Mouse (Mus musculus): ENCODE results near the gene Sema4g. TPM values are rescaled to one million over a fixed set of nuclear protein-coding genes. Genes with fewer than 3 reads are reported as not detected.

Sema4g gene
- polyA plus RNA-seq, 1 experiment, result 92.2 TPM

DNA sequence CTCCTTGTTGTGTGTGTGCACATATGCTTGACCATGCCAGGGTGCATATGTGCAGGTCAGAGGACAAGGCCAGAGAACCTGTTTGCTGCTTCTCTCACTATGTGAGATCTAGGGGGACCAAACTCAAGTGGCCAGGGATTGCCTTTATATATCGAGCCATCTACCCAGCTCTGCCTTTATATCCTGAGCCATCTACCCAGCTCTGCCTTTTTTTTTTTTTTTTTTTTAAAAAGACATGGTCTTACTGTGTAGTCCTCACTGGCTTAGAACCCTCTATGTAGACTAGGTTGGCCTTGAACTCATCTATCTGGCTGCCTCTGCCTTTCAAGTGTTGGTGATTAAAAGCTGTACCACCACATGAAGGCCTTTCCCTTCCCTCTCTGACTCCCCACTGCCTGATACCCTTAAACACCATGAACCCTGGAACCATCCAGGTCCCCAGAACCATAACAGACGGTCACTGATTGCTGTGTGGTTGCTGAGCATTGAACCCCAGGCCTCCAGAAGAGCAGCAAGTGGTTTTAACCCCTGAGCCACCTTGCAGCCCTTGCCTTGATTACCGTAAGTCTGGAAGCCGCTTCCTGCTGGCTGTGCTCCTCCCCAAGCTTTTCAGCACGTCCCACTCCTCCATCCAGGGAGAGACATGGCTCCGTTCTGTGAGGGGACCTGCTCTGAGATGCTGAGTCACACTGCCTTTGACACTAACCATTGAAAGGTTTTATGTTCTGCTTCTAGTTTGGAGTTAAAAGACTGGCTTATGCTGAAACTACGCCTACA is 15.0 kb downstream of the Sema4g start:
- TF ChIP-seq CTCF (conservative IDR thresholded peaks at IDR 0.05; ENCODE audit: insufficient read depth, insufficient read length, low read depth, low read length) (no peak), POLR2A (IDR thresholded peaks at IDR 0.05; ENCODE audit: low read depth, low read length) (no peak)
- Histone ChIP-seq H3K27ac (ENCODE audit: insufficient read depth, low read depth, low read length) (no peak overlapping the region), H3K4me1 (ENCODE audit: control insufficient read depth, insufficient read depth, low read length) (peaks cover 19% of the 10 kb centered on the region), H3K27me3 (replicated peaks; ENCODE audit: control insufficient read depth, insufficient read depth, low read length) (no peaks in the 10 kb centered on the region), H3K4me3 (ENCODE audit: insufficient read depth, low read depth, low read length) (no peak overlapping the region), H3K36me3 (ENCODE audit: control insufficient read depth, insufficient read depth, low read length) (no peaks in the 10 kb centered on the region)
- DNase-seq, result no peak
- 84% methylated on average over 7 of the region's 7 CpGs for whole genome bisulfite sequencing

DNA sequence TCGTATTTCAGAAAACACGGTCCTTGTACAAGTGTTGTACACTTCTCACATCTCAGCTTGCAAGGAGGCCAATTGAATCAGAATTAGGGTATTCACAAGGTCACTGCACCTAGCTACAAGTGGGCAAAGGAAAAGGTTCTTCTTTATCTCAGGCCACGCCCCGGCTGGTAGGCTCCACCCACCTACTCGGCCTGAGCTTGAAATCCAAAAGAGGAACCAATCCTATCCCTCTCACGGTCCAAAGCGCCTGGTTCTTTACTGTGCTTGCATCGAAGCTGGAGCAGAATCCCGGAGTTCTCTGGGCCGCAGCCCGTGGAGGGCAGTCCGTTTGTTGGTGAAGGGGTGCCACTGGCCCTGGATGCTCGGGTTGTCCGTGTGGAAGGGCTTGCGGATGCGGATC is 16.5 kb downstream of the Sema4g start, which contains the start of gene Twnk:
Gene Twnk (plus strand): TSS at position 220 of the 400 bp plus-strand sequence.
- H3K36me3 ChIP-seq (ENCODE audit: control insufficient read depth, insufficient read depth, low read length), result no peaks in the 10 kb centered on the region
- whole genome bisulfite sequencing, result 8% methylated on average over 16 of the region's 16 CpGs
- TF ChIP-seq POLR2A (IDR thresholded peaks at IDR 0.05; ENCODE audit: low read depth, low read length) (no peak), CTCF (conservative IDR thresholded peaks at IDR 0.05; ENCODE audit: insufficient read depth, insufficient read length, low read depth, low read length) (no peak)
- H3K27ac ChIP-seq (ENCODE audit: insufficient read depth, low read depth, low read length), result peak within 1 kb of the TSS; percentile 92
- H3K27me3 ChIP-seq (replicated peaks; ENCODE audit: control insufficient read depth, insufficient read depth, low read length), result no peaks in the 10 kb centered on the region
- H3K4me3 ChIP-seq (ENCODE audit: insufficient read depth, low read depth, low read length), result peak within 1 kb of the TSS; percentile 98
- peak; percentile 82 for DNase-seq
- H3K4me1 ChIP-seq (ENCODE audit: control insufficient read depth, insufficient read depth, low read length), result peaks cover 19% of the 10 kb centered on the region

GRCm38 (mm10) chr19:45005957-45006712 is 17.2 kb downstream of the Sema4g start, which contains the start of gene Mrpl43:
Mrpl43 (minus strand) TSS chr19:45006442.
- DNase-seq, result peak; percentile 97
- TF ChIP-seq CTCF (conservative IDR thresholded peaks at IDR 0.05; ENCODE audit: insufficient read depth, insufficient read length, low read depth, low read length) (no peak), POLR2A (IDR thresholded peaks at IDR 0.05; ENCODE audit: low read depth, low read length) (peak; percentile 23)
- WGBS, result under 1% methylated on average over 82 of the region's 82 CpGs
- Histone ChIP-seq H3K27me3 (replicated peaks; ENCODE audit: control insufficient read depth, insufficient read depth, low read length) (no peaks in the 10 kb centered on the region), H3K4me1 (ENCODE audit: control insufficient read depth, insufficient read depth, low read length) (peaks cover 19% of the 10 kb centered on the region), H3K4me3 (ENCODE audit: insufficient read depth, low read depth, low read length) (peak within 1 kb of the TSS; percentile 98), H3K27ac (ENCODE audit: insufficient read depth, low read depth, low read length) (peak within 1 kb of the TSS; percentile 92), H3K36me3 (ENCODE audit: control insufficient read depth, insufficient read depth, low read length) (no peaks in the 10 kb centered on the region)

DNA sequence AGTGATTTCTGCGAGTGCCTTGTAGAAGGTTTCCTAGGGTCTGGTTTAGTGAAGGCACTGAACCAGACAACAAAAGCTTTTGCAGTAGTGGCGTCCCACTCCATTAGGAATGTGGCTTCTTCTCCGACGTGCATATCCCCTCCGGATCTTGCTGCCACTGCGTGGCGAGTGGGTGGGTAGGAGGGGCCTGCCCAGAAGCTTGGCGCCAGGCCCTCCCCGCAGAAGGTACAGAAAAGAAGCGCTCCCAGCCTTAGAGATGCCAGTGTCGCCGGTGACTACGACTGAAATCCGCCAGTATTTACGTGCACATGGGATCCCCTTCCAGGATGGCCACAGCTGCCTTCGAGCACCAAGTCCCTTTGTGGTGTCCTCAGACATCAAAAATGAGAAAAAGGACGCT is 18.1 kb downstream of the Sema4g start:
- no peaks in the 10 kb centered on the region for H3K36me3 ChIP-seq (ENCODE audit: control insufficient read depth, insufficient read depth, low read length)
- TF ChIP-seq CTCF (conservative IDR thresholded peaks at IDR 0.05; ENCODE audit: insufficient read depth, insufficient read length, low read depth, low read length) (no peak), POLR2A (IDR thresholded peaks at IDR 0.05; ENCODE audit: low read depth, low read length) (no peak)
- WGBS, result 20% methylated on average over 17 of the region's 17 CpGs
- H3K4me3 ChIP-seq (ENCODE audit: insufficient read depth, low read depth, low read length), result peak overlapping the region; percentile 98
- H3K27ac ChIP-seq (ENCODE audit: insufficient read depth, low read depth, low read length), result no peak overlapping the region; the same call in 1 of the 2 replicates
- peaks cover 19% of the 10 kb centered on the region for H3K4me1 ChIP-seq (ENCODE audit: control insufficient read depth, insufficient read depth, low read length)
- no peaks in the 10 kb centered on the region for H3K27me3 ChIP-seq (replicated peaks; ENCODE audit: control insufficient read depth, insufficient read depth, low read length)
- no peak for DNase-seq

DNA sequence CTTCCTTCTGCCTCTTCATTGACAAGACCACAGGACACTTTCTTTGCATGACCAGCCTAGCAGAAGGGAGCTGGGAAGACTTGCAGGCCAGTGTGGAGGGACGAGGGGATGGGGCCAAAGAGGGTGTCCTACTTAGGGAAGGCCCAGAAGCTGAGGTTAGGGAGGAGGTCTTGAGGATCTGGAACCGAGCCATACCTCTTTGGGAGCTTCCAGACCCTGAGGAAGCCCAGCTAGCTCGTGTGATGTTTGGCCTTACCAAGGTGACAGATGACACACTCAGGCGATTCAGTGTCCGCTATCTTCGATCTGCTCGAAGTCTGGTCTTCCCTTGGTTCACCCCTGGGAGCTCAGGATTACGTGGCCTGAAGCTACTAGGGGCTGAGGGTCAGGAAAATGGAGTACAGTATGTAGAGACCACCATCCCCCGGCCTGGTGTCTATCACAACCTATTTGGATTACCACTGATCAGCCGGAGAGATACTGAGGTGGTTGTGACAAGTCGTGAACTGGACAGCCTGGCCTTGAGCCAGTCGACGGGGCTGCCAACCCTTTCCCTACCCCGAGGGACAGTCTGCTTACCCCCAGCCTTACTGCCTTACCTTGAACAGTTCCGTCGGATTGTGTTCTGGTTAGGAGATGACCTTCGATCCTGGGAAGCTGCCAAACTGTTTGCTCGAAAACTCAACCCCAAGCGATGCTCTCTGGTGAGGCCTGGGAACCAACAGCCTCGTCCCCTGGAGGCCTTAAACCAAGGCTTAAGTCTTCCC is 18.7 kb downstream of the Sema4g start:
- TF ChIP-seq CTCF (conservative IDR thresholded peaks at IDR 0.05; ENCODE audit: insufficient read depth, insufficient read length, low read depth, low read length) (no peak), POLR2A (IDR thresholded peaks at IDR 0.05; ENCODE audit: low read depth, low read length) (no peak)
- Histone ChIP-seq H3K36me3 (ENCODE audit: control insufficient read depth, insufficient read depth, low read length) (no peaks in the 10 kb centered on the region), H3K27me3 (replicated peaks; ENCODE audit: control insufficient read depth, insufficient read depth, low read length) (no peaks in the 10 kb centered on the region), H3K27ac (ENCODE audit: insufficient read depth, low read depth, low read length) (no peak overlapping the region; the same call in 1 of the 2 replicates), H3K4me1 (ENCODE audit: control insufficient read depth, insufficient read depth, low read length) (peaks cover 19% of the 10 kb centered on the region), H3K4me3 (ENCODE audit: insufficient read depth, low read depth, low read length) (peak overlapping the region; percentile 98; the same call in 1 of the 2 replicates)
- WGBS, result 58% methylated on average over 20 of the region's 20 CpGs
- DNase-seq, result peak; percentile 92

GRCm38 (mm10) chr19:45010646-45011045 is 21.7 kb downstream of the Sema4g start:
- 87% methylated on average over 4 of the region's 4 CpGs for WGBS

More at GRCm38 (mm10) chr19:45010646-45011045, 21.7 kb downstream of the Sema4g start:
- TF ChIP-seq POLR2A (IDR thresholded peaks at IDR 0.05; ENCODE audit: low read depth, low read length) (no peak), CTCF (conservative IDR thresholded peaks at IDR 0.05; ENCODE audit: insufficient read depth, insufficient read length, low read depth, low read length) (no peak)
- DNase-seq, result no peak
- no peaks in the 10 kb centered on the region for H3K36me3 ChIP-seq (ENCODE audit: control insufficient read depth, insufficient read depth, low read length)
- no peak overlapping the region for H3K4me3 ChIP-seq (ENCODE audit: insufficient read depth, low read depth, low read length)
- H3K27ac ChIP-seq (ENCODE audit: insufficient read depth, low read depth, low read length), result no peak overlapping the region
- H3K4me1 ChIP-seq (ENCODE audit: control insufficient read depth, insufficient read depth, low read length), result peaks cover 22% of the 10 kb centered on the region
- no peaks in the 10 kb centered on the region for H3K27me3 ChIP-seq (replicated peaks; ENCODE audit: control insufficient read depth, insufficient read depth, low read length)

Data from kidney, adult 2 months (tissue).